Mouse (Mus musculus): ENCODE data around the gene Ank2.

DNA sequence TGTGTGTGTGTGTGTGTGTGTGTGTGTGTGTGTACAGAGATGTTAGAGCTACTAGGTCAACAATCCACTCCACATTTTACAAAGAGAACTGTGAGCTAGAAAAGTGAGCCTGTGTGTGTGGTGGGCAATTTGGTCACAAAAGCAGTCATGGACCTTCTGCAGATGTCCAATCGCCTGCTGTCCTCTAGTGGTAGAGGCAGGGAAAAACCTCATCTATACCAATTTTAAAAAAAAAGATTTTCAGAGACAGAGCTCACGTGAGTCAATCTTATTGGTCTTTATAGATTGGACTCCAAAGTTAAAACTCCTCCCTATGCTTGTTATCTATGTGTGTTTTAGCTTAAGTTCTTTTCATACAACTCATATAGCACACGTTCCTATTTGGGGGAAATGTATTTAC is 595.6 kb downstream of the Ank2 start:
- TF ChIP-seq CTCF (IDR thresholded peaks at IDR 0.05; ENCODE audit: low read depth, low read length) (no peak), TAL1 (conservative IDR thresholded peaks at IDR 0.05; ENCODE audit: low read depth, low read length) (no peak), GATA1 (IDR thresholded peaks at IDR 0.05; ENCODE audit: borderline replicate concordance, low read length) (no peak)

Data from G1E (cell line).